Mouse (Mus musculus) forebrain, embryonic 11.5 days (tissue): ENCODE results near the gene Klhl10. TPM values are rescaled to one million over a fixed set of nuclear protein-coding genes. Genes with fewer than 3 reads are reported as not detected.

Experiments
- ATAC-seq: fragments of 200-750 bp; cut with Nextera tagmentation; replicated peaks from 2 replicates; pipeline ENCODE4 v1.8.0; 2017; ENCODE audit warnings: moderate TSS enrichment; ENCODE audit not compliant: low FRiP score
- DNase-seq: peaks from one replicate; pipeline ENCODE4 v3.0.0-alpha.2; 2017; ENCODE audit warnings: low spot score
- H3K27ac ChIP-seq: fragments of 300-500 bp; sonication (generic); 2 replicates; pipeline ENCODE4 v1.5.1; 2014; ENCODE audit warnings: low read depth, low read length
- H3K27me3 ChIP-seq: fragments of 300-500 bp; sonication (generic); 2 replicates; pipeline ENCODE4 v1.6.1; 2014; ENCODE audit warnings: mild to moderate bottlenecking, low read length, mixed read lengths; ENCODE audit not compliant: control insufficient read depth, insufficient read depth
- H3K36me3 ChIP-seq: fragments of 300-500 bp; sonication (generic); 2 replicates; pipeline ENCODE4 v1.6.1; 2014; ENCODE audit warnings: mild to moderate bottlenecking, low read length, moderate library complexity, mixed read lengths; ENCODE audit not compliant: control insufficient read depth, insufficient read depth
- H3K4me1 ChIP-seq: fragments of 300-500 bp; sonication (generic); replicated peaks from 2 replicates; pipeline ENCODE4 v1.6.1; 2014; ENCODE audit warnings: low read length, mixed read lengths; ENCODE audit not compliant: control insufficient read depth, insufficient read depth
- H3K4me2 ChIP-seq: fragments of 300-500 bp; sonication (generic); 2 replicates; pipeline ENCODE4 v1.6.1; 2014; ENCODE audit warnings: low read depth, mild to moderate bottlenecking, low read length, moderate library complexity, mixed read lengths; ENCODE audit not compliant: severe bottlenecking
- H3K4me3 ChIP-seq: fragments of 300-500 bp; sonication (generic); 2 replicates; pipeline ENCODE4 v1.5.1; 2014; ENCODE audit warnings: low read depth, low read length
- H3K9ac ChIP-seq: fragments of 300-500 bp; sonication (generic); 2 replicates; pipeline ENCODE4 v1.6.1; 2014; ENCODE audit warnings: low read length
- H3K9me3 ChIP-seq: fragments of 300-500 bp; sonication (generic); 2 replicates; pipeline ENCODE4 v1.6.1; 2016; ENCODE audit warnings: low read length, mixed read lengths; ENCODE audit not compliant: control insufficient read depth
- WGBS: fragments of 180-500 bp; shearing (Covaris S2); extraction: QIAGEN DNeasy Blood & Tissue Kit; methylation state at CpG from one replicate; pipeline ENCODE4 v1.1.7; 2014; 5-methylcytosine and 5-hydroxymethylcytosine counted together
- polyA plus RNA-seq: library from polyadenylated mRNA; unstranded; fragments of >200 nt; fragmentation: Nextera tagmentation; extraction: Ambion mirVana; gene quantifications from 2 replicates; pipeline ENCODE4 v1.2.1, GENCODE M21; 2014

Gene Klhl10
- polyA plus RNA-seq, 1 experiment from 2014 or later, result 0.41 TPM

- H3K27ac ChIP-seq, result no peak overlapping the region
- no peak overlapping the region for H3K4me3 ChIP-seq
- H3K27me3 ChIP-seq, result no peaks in the 10 kb centered on the region
- no peak for ATAC-seq
- H3K9me3 ChIP-seq, result no peaks in the 10 kb centered on the region
- 90% methylated on average over 8 of the region's 8 CpGs for WGBS
- H3K36me3 ChIP-seq, result peaks cover 15% of the 10 kb centered on the region; the same call in 1 of the 2 replicates
- H3K9ac ChIP-seq, result no peak overlapping the region
- DNase-seq, result peak; percentile 43
- H3K4me2 ChIP-seq, result no peak overlapping the region
- H3K4me1 ChIP-seq, result no peaks in the 10 kb centered on the region
Observed at GRCm38 (mm10) chr11:100485801-100486538, 44.3 kb downstream of the Klhl10 start.

GRCm38 (mm10) chr11:100490951-100491350 lies 49.2 kb downstream of the Klhl10 start:
- H3K9ac ChIP-seq, result no peak overlapping the region
- no peak overlapping the region for H3K27ac ChIP-seq
- H3K4me1 ChIP-seq, result no peaks in the 10 kb centered on the region
- H3K9me3 ChIP-seq, result no peaks in the 10 kb centered on the region
- H3K27me3 ChIP-seq, result no peaks in the 10 kb centered on the region
- H3K4me2 ChIP-seq, result no peak overlapping the region
- 93% methylated on average over 6 of the region's 6 CpGs for WGBS
- DNase-seq, result no peak
- peaks cover 15% of the 10 kb centered on the region for H3K36me3 ChIP-seq
- H3K4me3 ChIP-seq, result no peak overlapping the region
- ATAC-seq, result no peak

- 92% methylated on average over 12 of the region's 12 CpGs for WGBS
- no peak for ATAC-seq
Observed at GRCm38 (mm10) chr11:100493771-100494170, 52.1 kb downstream of the Klhl10 start.

GRCm38 (mm10) chr11:100500241-100500640 lies 58.5 kb downstream of the Klhl10 start:
- no peak overlapping the region for H3K4me3 ChIP-seq
- H3K4me1 ChIP-seq, result no peaks in the 10 kb centered on the region
- WGBS, result 75% methylated on average over 3 of the region's 3 CpGs
- H3K27me3 ChIP-seq, result no peaks in the 10 kb centered on the region
- no peak for ATAC-seq
- H3K27ac ChIP-seq, result no peak overlapping the region
- peaks cover 29% of the 10 kb centered on the region; the same call in 1 of the 2 replicates for H3K36me3 ChIP-seq
- H3K4me2 ChIP-seq, result no peak overlapping the region
- no peak overlapping the region for H3K9ac ChIP-seq
- H3K9me3 ChIP-seq, result no peaks in the 10 kb centered on the region
- no peak for DNase-seq

More at GRCm38 (mm10) chr11:100493771-100494170, 52.1 kb downstream of the Klhl10 start:
- Histone ChIP-seq H3K9ac (no peak overlapping the region), H3K4me1 (no peaks in the 10 kb centered on the region), H3K36me3 (peaks cover 25% of the 10 kb centered on the region), H3K9me3 (no peaks in the 10 kb centered on the region), H3K4me3 (no peak overlapping the region), H3K4me2 (no peak overlapping the region), H3K27ac (no peak overlapping the region), H3K27me3 (no peaks in the 10 kb centered on the region)
- no peak for DNase-seq

- Histone ChIP-seq H3K4me2 (no peak overlapping the region), H3K9ac (no peak overlapping the region), H3K9me3 (no peaks in the 10 kb centered on the region), H3K4me3 (no peak overlapping the region), H3K36me3 (peaks cover 30% of the 10 kb centered on the region; the same call in 1 of the 2 replicates), H3K27me3 (no peaks in the 10 kb centered on the region), H3K27ac (no peak overlapping the region), H3K4me1 (no peaks in the 10 kb centered on the region)
- DNase-seq, result no peak
- 79% methylated on average over 7 of the region's 7 CpGs for WGBS
- ATAC-seq, result no peak
Observed at GRCm38 (mm10) chr11:100500651-100501050, 58.9 kb downstream of the Klhl10 start.

GRCm38 (mm10) chr11:100501321-100501720 lies 59.6 kb downstream of the Klhl10 start:
- peaks cover 30% of the 10 kb centered on the region; the same call in 1 of the 2 replicates for H3K36me3 ChIP-seq
- no peak overlapping the region for H3K9ac ChIP-seq
- no peaks in the 10 kb centered on the region for H3K9me3 ChIP-seq
- H3K4me1 ChIP-seq, result no peaks in the 10 kb centered on the region
- no peak overlapping the region for H3K4me2 ChIP-seq
- H3K4me3 ChIP-seq, result no peak overlapping the region
- 11% methylated on average over 6 of the region's 6 CpGs for WGBS
- no peaks in the 10 kb centered on the region for H3K27me3 ChIP-seq
- H3K27ac ChIP-seq, result no peak overlapping the region
- ATAC-seq, result no peak
- DNase-seq, result no peak

- peaks cover 25% of the 10 kb centered on the region; the same call in 1 of the 2 replicates for H3K36me3 ChIP-seq
- no peaks in the 10 kb centered on the region for H3K9me3 ChIP-seq
- H3K9ac ChIP-seq, result no peak overlapping the region
- WGBS, result 97% methylated on average over 12 of the region's 12 CpGs
- no peaks in the 10 kb centered on the region for H3K4me1 ChIP-seq
- no peaks in the 10 kb centered on the region for H3K27me3 ChIP-seq
- H3K4me2 ChIP-seq, result no peak overlapping the region
- H3K4me3 ChIP-seq, result no peak overlapping the region
- no peak for ATAC-seq
- no peak for DNase-seq
- no peak overlapping the region for H3K27ac ChIP-seq
Observed at GRCm38 (mm10) chr11:100504990-100505660, 63.4 kb downstream of the Klhl10 start.

- H3K27me3 ChIP-seq, result no peaks in the 10 kb centered on the region
- no peak overlapping the region for H3K9ac ChIP-seq
- no peaks in the 10 kb centered on the region for H3K9me3 ChIP-seq
- DNase-seq (no peak), ATAC-seq (no peak)
- no peak overlapping the region for H3K4me2 ChIP-seq
- WGBS, result 92% methylated on average over 8 of the region's 8 CpGs
- peaks cover 25% of the 10 kb centered on the region; the same call in 1 of the 2 replicates for H3K36me3 ChIP-seq
- no peak overlapping the region for H3K4me3 ChIP-seq
- H3K27ac ChIP-seq, result no peak overlapping the region
- no peaks in the 10 kb centered on the region for H3K4me1 ChIP-seq
Observed at GRCm38 (mm10) chr11:100505997-100506396, 64.3 kb downstream of the Klhl10 start.
